Mouse (Mus musculus) G1E (cell line): ENCODE results near the gene R3hdm1. TPM values are rescaled to one million over a fixed set of nuclear protein-coding genes. Genes with fewer than 3 reads are reported as not detected.
"Not testable (repeated sequence)": the region's sequence is repeated elsewhere in the genome, so short reads cannot be mapped to it uniquely, and the experiment has no call there.

Experiments
- ATAC-seq: 2 replicates; pipeline ENCODE4 v1.8.0; 2016; ENCODE audit warnings: mild to moderate bottlenecking; ENCODE audit not compliant: insufficient number of reproducible peaks, poor library complexity, low FRiP score, severe bottlenecking; ENCODE audit errors: extremely low read depth
- DNase-seq: peaks from one replicate; pipeline ENCODE4 v3.0.0; 2012; ENCODE audit warnings: low spot score
- H3K27me3 ChIP-seq: 2 replicates; pipeline ENCODE4 v1.6.1; 2012; ENCODE audit warnings: mild to moderate bottlenecking, low read length, inconsistent platforms; ENCODE audit not compliant: insufficient read depth
- H3K36me3 ChIP-seq: replicated peaks from 2 replicates; pipeline ENCODE3; 2012; ENCODE audit warnings: mild to moderate bottlenecking, inconsistent platforms
- H3K4me1 ChIP-seq: 2 replicates; pipeline ENCODE4 v1.6.1; 2012; ENCODE audit warnings: low read depth, low read length, inconsistent platforms, mixed read lengths; ENCODE audit not compliant: insufficient read depth
- H3K4me3 ChIP-seq: 2 replicates; pipeline ENCODE4 v1.5.1; 2012; ENCODE audit warnings: low read depth, mild to moderate bottlenecking, inconsistent platforms, low read length, moderate library complexity, mixed read lengths
- H3K9me3 ChIP-seq: replicated peaks from 2 replicates; pipeline ENCODE4 v1.6.1; 2012; ENCODE audit warnings: inconsistent platforms
- CTCF ChIP-seq: IDR thresholded peaks from 2 replicates; pipeline ENCODE4 v1.5.1; 2012; ENCODE audit warnings: low read depth, low read length, inconsistent platforms, mixed read lengths
- GATA1 ChIP-seq: IDR thresholded peaks from 2 replicates; pipeline ENCODE4 v1.6.1; 2012; ENCODE audit warnings: borderline replicate concordance, low read length, inconsistent platforms, mixed read lengths
- GATA2 ChIP-seq: IDR thresholded peaks from 2 replicates; pipeline ENCODE4 v1.6.1; 2012; ENCODE audit warnings: low read depth, low read length, inconsistent platforms, borderline replicate concordance
- POLR2AphosphoS5 ChIP-seq: IDR thresholded peaks from 2 replicates; pipeline ENCODE4 v1.6.1; 2012; ENCODE audit warnings: low read depth, low read length, inconsistent platforms; ENCODE audit not compliant: insufficient replicate concordance
- TAL1 ChIP-seq: conservative IDR thresholded peaks from 2 replicates; pipeline ENCODE4 v1.6.1; 2012; ENCODE audit warnings: low read depth, low read length, inconsistent platforms, mixed read lengths
- polyA plus RNA-seq: library from polyadenylated mRNA; stranded (reverse); fragments of >175 nt; gene quantifications from 2 replicates; pipeline ENCODE4 v1.2.3, GENCODE M21; 2012
- total RNA-seq, 2 experiments: library from RNA; stranded (forward) in 1 of 2; stranded (reverse) in 1 of 2; fragments of 200-1000 nt in 1 of 2; fragments of >200 nt in 1 of 2; fragmentation: Nextera tagmentation in 1 of 2; gene quantifications; 2 replicates each; pipeline ENCODE4 v1.2.3; 2014 to 2017

The R3hdm1 gene
- total and polyA plus RNA-seq, 3 experiments: 129 to 549 (median 208) TPM

- Histone ChIP-seq H3K9me3 (no peaks in the 10 kb centered on the region), H3K27me3 (no peaks in the 10 kb centered on the region), H3K4me1 (peaks cover 41% of the 10 kb centered on the region), H3K36me3 (peaks cover 14% of the 10 kb centered on the region), H3K4me3 (peak overlapping the region; percentile 86)
- peak; percentile 30; the same call in 1 of the 2 replicates for ATAC-seq
- peak; percentile 48 for DNase-seq
- TF ChIP-seq TAL1: no peak
- TF ChIP-seq POLR2AphosphoS5: no peak
- no peak for TF ChIP-seq GATA2
- TF ChIP-seq GATA1: no peak
- no peak for TF ChIP-seq CTCF
Measured at GRCm38 (mm10) chr1:128102251-128102640, 855 bp upstream of the R3hdm1 start.

GRCm38 (mm10) chr1:128103520-128104088 lies 503 bp downstream of the R3hdm1 start:
- H3K36me3 ChIP-seq: peaks cover 17% of the 10 kb centered on the region
- no peak for ATAC-seq
- H3K4me3 ChIP-seq: peak overlapping the region; percentile 86
- no peaks in the 10 kb centered on the region for H3K27me3 ChIP-seq
- H3K9me3 ChIP-seq: no peaks in the 10 kb centered on the region
- TF ChIP-seq CTCF: no peak
- no peak for TF ChIP-seq POLR2AphosphoS5
- no peak for TF ChIP-seq TAL1
- TF ChIP-seq GATA2: no peak
- no peak for TF ChIP-seq GATA1
- peaks cover 43% of the 10 kb centered on the region for H3K4me1 ChIP-seq
- DNase-seq: peak; percentile 64

GRCm38 (mm10) chr1:128120913-128121627 lies 18.0 kb downstream of the R3hdm1 start:
- Histone ChIP-seq H3K4me3 (no peak overlapping the region), H3K9me3 (no peaks in the 10 kb centered on the region; the same call in 1 of the 2 replicates), H3K36me3 (peaks cover 18% of the 10 kb centered on the region), H3K4me1 (peaks cover 19% of the 10 kb centered on the region), H3K27me3 (no peaks in the 10 kb centered on the region)
- no peak for TF ChIP-seq TAL1
- TF ChIP-seq GATA2: no peak
- no peak for TF ChIP-seq GATA1
- no peak for TF ChIP-seq CTCF
- no peak for TF ChIP-seq POLR2AphosphoS5
- DNase-seq: no peak
- no peak for ATAC-seq

- H3K9me3 ChIP-seq, H3K36me3 ChIP-seq, H3K27me3 ChIP-seq, H3K4me1 ChIP-seq, H3K4me3 ChIP-seq, DNase-seq, ATAC-seq: not testable (repeated sequence)
Measured at GRCm38 (mm10) chr1:128136222-128136621, 33.1 kb downstream of the R3hdm1 start.

GRCm38 (mm10) chr1:128141039-128141438 lies 37.9 kb downstream of the R3hdm1 start:
- Histone ChIP-seq H3K4me1 (peaks cover 2% of the 10 kb centered on the region; the same call in 1 of the 2 replicates), H3K27me3 (no peaks in the 10 kb centered on the region), H3K4me3 (no peak overlapping the region), H3K36me3 (peaks cover 10% of the 10 kb centered on the region), H3K9me3 (no peaks in the 10 kb centered on the region)
- no peak for TF ChIP-seq GATA1
- TF ChIP-seq TAL1: no peak
- no peak for TF ChIP-seq GATA2
- TF ChIP-seq CTCF: no peak
- TF ChIP-seq POLR2AphosphoS5: no peak
- ATAC-seq (0 out of 2 replicates have a peak, but pooled peaks have one; percentile 28), DNase-seq (no peak)

GRCm38 (mm10) chr1:128141737-128142136 lies 38.6 kb downstream of the R3hdm1 start:
- TF ChIP-seq GATA2 (no peak), CTCF (no peak), GATA1 (no peak), TAL1 (no peak), POLR2AphosphoS5 (no peak)
- Histone ChIP-seq H3K9me3 (no peaks in the 10 kb centered on the region), H3K36me3 (peaks cover 10% of the 10 kb centered on the region), H3K27me3 (no peaks in the 10 kb centered on the region), H3K4me1 (peaks cover 2% of the 10 kb centered on the region; the same call in 1 of the 2 replicates), H3K4me3 (no peak overlapping the region)
- no peak for ATAC-seq
- DNase-seq: no peak
